Mouse (Mus musculus) Patski (cell line): ENCODE results near the gene Upf1. TPM values are rescaled to one million over a fixed set of nuclear protein-coding genes. Genes with fewer than 3 reads are reported as not detected.

Experiments used
- ATAC-seq: fragments of 100-300 bp; one replicate; pipeline ENCODE4 v1.8.0; 2021
- CTCF ChIA-PET: fragments of 350-600 bp; sonication (Branson Sonifier 250); formaldehyde crosslinking; loops from one replicate; lab custom pipeline; 2022; ENCODE audit warnings: inconsistent platforms; lab: Charles Lee
- POLR2A ChIA-PET: fragments of 350-600 bp; sonication (Branson Sonifier 250); formaldehyde crosslinking; loops from one replicate; lab custom pipeline; 2022; ENCODE audit warnings: antibody characterized with exemption, inconsistent platforms; lab: Charles Lee
- DNase-seq: peaks from one replicate; pipeline ENCODE4 v3.0.0-alpha.2; 2011; ENCODE audit warnings: low read depth, low spot score
- H3K27me3 ChIP-seq: fragments of 371-371 bp; one replicate; pipeline ENCODE4 v1.5.1; 2021
- CTCF ChIP-seq: fragments of 100-300 bp; IDR thresholded peaks from one replicate; pipeline ENCODE4 v1.5.1; 2021
- in situ Hi-C: fragments of 300-500 bp; cut with MboI; formaldehyde crosslinking; loops from 3 replicates; pipeline ENCODE4 v1.11.1; 2018; ENCODE audit warnings: low pct_unique_long_range_greater_than_20kb, mixed read lengths
- polyA plus RNA-seq: library from polyadenylated mRNA; unstranded; gene quantifications from one replicate; pipeline ENCODE4 v1.2.3, GENCODE M21; 2021

Gene Upf1
- polyA plus RNA-seq, 1 experiment from 2014 or later: 44.5 TPM

GRCm38 (mm10) chr8:70282603-70283135 lies 70.4 kb downstream of the Upf1 start, which contains the start of gene Homer3:
Gene Homer3, plus strand, starts transcription at chr8:70282827.
- DNase-seq (peak; percentile 31), ATAC-seq (peak; percentile 81)
- in situ Hi-C loops: no loop called here
- no peak for TF ChIP-seq CTCF
- ChIA-PET POLR2A (interaction anchor here (0.6 to 1.3 kb wide), 2 partner anchors 45 to 48 kb away, joined by 3 read pairs; partner anchors contain the start of gene Armc6), CTCF (interaction anchor here (1.1 to 2.9 kb wide), 3 partner anchors 10 to 43 kb away, joined by 3 to 11 read pairs (median 6); no protein-coding TSS in a partner anchor)
- H3K27me3 ChIP-seq: no peaks in the 10 kb centered on the region

Other genes starting within 250 kb of the Upf1 start
- gene Ncan, start 232.4 kb downstream of the Upf1 start, polyA plus RNA-seq: 0.01 TPM
- 35.1 TPM for gene Nr2c2ap, start 221.9 kb downstream of the Upf1 start, polyA plus RNA-seq
- gene Rfxank, start 214.1 kb downstream of the Upf1 start, polyA plus RNA-seq: 19.6 TPM
- 80.3 TPM for gene Borcs8, start 213.8 kb downstream of the Upf1 start, polyA plus RNA-seq
- 0.54 TPM for gene Mef2b, start 213.6 kb downstream of the Upf1 start, polyA plus RNA-seq
- gene Tmem161a, start 180.9 kb downstream of the Upf1 start, polyA plus RNA-seq: 64.9 TPM
- 5.0 TPM for gene Slc25a42, start 141.0 kb downstream of the Upf1 start, polyA plus RNA-seq
- gene Sugp2, start 119.1 kb downstream of the Upf1 start, polyA plus RNA-seq: 26.5 TPM
- 16.4 TPM for gene Armc6, start 118.8 kb downstream of the Upf1 start, polyA plus RNA-seq
- gene Homer3, start 70.5 kb downstream of the Upf1 start, polyA plus RNA-seq: 67.9 TPM
- 48.8 TPM for gene Ddx49, start 50.8 kb downstream of the Upf1 start, polyA plus RNA-seq
- gene Cope, start 50.8 kb downstream of the Upf1 start, polyA plus RNA-seq: 259 TPM
- gene Cers1, start 37.5 kb downstream of the Upf1 start, polyA plus RNA-seq: 2.5 TPM
- 1.1 TPM for gene Gdf1, start 23.5 kb downstream of the Upf1 start, polyA plus RNA-seq
- 0.36 TPM for gene Comp, start 20.3 kb upstream of the Upf1 start, polyA plus RNA-seq
- gene Crtc1, start 86.3 kb upstream of the Upf1 start, polyA plus RNA-seq: 12.0 TPM
- 27.5 TPM for gene Klhl26, start 123.7 kb upstream of the Upf1 start, polyA plus RNA-seq
- gene Tmem59l, start 134.1 kb upstream of the Upf1 start, polyA plus RNA-seq: 0.09 TPM
- gene Crlf1, start 139.9 kb upstream of the Upf1 start, polyA plus RNA-seq: 29.4 TPM
- gene Rex1bd, start 153.5 kb upstream of the Upf1 start, polyA plus RNA-seq: 93.9 TPM
- 662 TPM for gene Uba52, start 157.5 kb upstream of the Upf1 start, polyA plus RNA-seq
- gene Fkbp8, start 174.4 kb upstream of the Upf1 start, polyA plus RNA-seq: 278 TPM
- gene Kxd1, start 174.7 kb upstream of the Upf1 start, polyA plus RNA-seq: 81.4 TPM
- gene Ell, start 186.2 kb upstream of the Upf1 start, polyA plus RNA-seq: 26.1 TPM
- gene Isyna1, start 241.1 kb upstream of the Upf1 start, polyA plus RNA-seq: 6.4 TPM